Mouse (Mus musculus) midbrain, embryonic 15.5 days (tissue): Measurements from ENCODE around the gene Edem1. TPM values are rescaled to one million over a fixed set of nuclear protein-coding genes. Genes with fewer than 3 reads are reported as not detected.

ENCODE experiments used
- ATAC-seq: fragments of 200-750 bp; cut with Nextera tagmentation; replicated peaks from 2 replicates; pipeline ENCODE4 v1.8.0; 2017; ENCODE audit warnings: moderate TSS enrichment
- H3K27ac ChIP-seq: fragments of 300-500 bp; sonication (generic); 2 replicates; pipeline ENCODE4 v1.5.1; 2015; ENCODE audit warnings: mild to moderate bottlenecking, inconsistent platforms
- H3K27me3 ChIP-seq: fragments of 300-500 bp; sonication (generic); replicated peaks from 2 replicates; pipeline ENCODE4 v1.6.1; 2015; ENCODE audit warnings: inconsistent platforms
- H3K36me3 ChIP-seq: fragments of 300-500 bp; sonication (generic); replicated peaks from 2 replicates; pipeline ENCODE4 v1.6.1; 2015; ENCODE audit warnings: inconsistent platforms
- H3K4me1 ChIP-seq: fragments of 300-500 bp; sonication (generic); 2 replicates; pipeline ENCODE4 v1.6.1; 2015; ENCODE audit warnings: inconsistent platforms
- H3K4me2 ChIP-seq: fragments of 300-500 bp; sonication (generic); 2 replicates; pipeline ENCODE4 v1.6.1; 2015; ENCODE audit warnings: inconsistent platforms, mild to moderate bottlenecking, moderate library complexity
- H3K4me3 ChIP-seq: fragments of 300-500 bp; sonication (generic); 2 replicates; pipeline ENCODE4 v1.5.1; 2015; ENCODE audit warnings: mild to moderate bottlenecking, inconsistent platforms
- H3K9ac ChIP-seq: fragments of 300-500 bp; sonication (generic); 2 replicates; pipeline ENCODE4 v1.6.1; 2015; ENCODE audit warnings: mild to moderate bottlenecking, inconsistent platforms
- H3K9me3 ChIP-seq: fragments of 300-500 bp; sonication (generic); 2 replicates; pipeline ENCODE4 v1.6.1; 2016; ENCODE audit warnings: inconsistent platforms
- WGBS: fragments of 180-500 bp; shearing (Covaris S2); methylation state at CpG from one replicate; pipeline ENCODE4 v1.1.7; 2015; ENCODE audit warnings: mixed read lengths; 5-methylcytosine and 5-hydroxymethylcytosine counted together
- polyA plus RNA-seq: library from polyadenylated mRNA; unstranded; fragments of >200 nt; fragmentation: Nextera tagmentation; extraction: Ambion mirVana; gene quantifications from 2 replicates; pipeline ENCODE4 v1.2.1, GENCODE M21; 2015

The Edem1 gene
- polyA plus RNA-seq, 1 experiment from 2014 or later: 6.5 TPM

GRCm38 (mm10) chr6:108884603-108885002 is 56.2 kb downstream of the Edem1 start:
- Histone ChIP-seq H3K27ac (no peak overlapping the region), H3K9me3 (no peaks in the 10 kb centered on the region), H3K4me2 (no peak overlapping the region), H3K4me3 (no peak overlapping the region), H3K4me1 (no peaks in the 10 kb centered on the region), H3K9ac (no peak overlapping the region), H3K36me3 (no peaks in the 10 kb centered on the region), H3K27me3 (no peaks in the 10 kb centered on the region)
- no peak for ATAC-seq
- WGBS: 82% methylated on average over 5 of the region's 5 CpGs

- H3K4me2 ChIP-seq: no peak overlapping the region
- H3K36me3 ChIP-seq: no peaks in the 10 kb centered on the region
Observed at GRCm38 (mm10) chr6:108886346-108886745, 57.9 kb downstream of the Edem1 start.

GRCm38 (mm10) chr6:108892589-108892988 is 64.1 kb downstream of the Edem1 start:
- Histone ChIP-seq H3K9ac (no peak overlapping the region), H3K36me3 (no peaks in the 10 kb centered on the region), H3K27ac (no peak overlapping the region), H3K4me3 (no peak overlapping the region), H3K27me3 (no peaks in the 10 kb centered on the region), H3K9me3 (no peaks in the 10 kb centered on the region), H3K4me2 (no peak overlapping the region), H3K4me1 (no peaks in the 10 kb centered on the region)
- ATAC-seq: no peak
- 83% methylated on average over 5 of the region's 5 CpGs for WGBS

More at GRCm38 (mm10) chr6:108886346-108886745, 57.9 kb downstream of the Edem1 start:
- Histone ChIP-seq H3K9me3 (no peaks in the 10 kb centered on the region), H3K9ac (no peak overlapping the region), H3K27ac (no peak overlapping the region), H3K27me3 (no peaks in the 10 kb centered on the region), H3K4me3 (no peak overlapping the region), H3K4me1 (no peaks in the 10 kb centered on the region)
- 77% methylated on average over 4 of the region's 4 CpGs for WGBS
- ATAC-seq: no peak

- no peaks in the 10 kb centered on the region for H3K9me3 ChIP-seq
- no peak overlapping the region for H3K4me3 ChIP-seq
- ATAC-seq: no peak
- no peaks in the 10 kb centered on the region for H3K4me1 ChIP-seq
- H3K27me3 ChIP-seq: no peaks in the 10 kb centered on the region
- no peak overlapping the region for H3K27ac ChIP-seq
- no peak overlapping the region for H3K9ac ChIP-seq
- WGBS: 96% methylated on average over 2 of the region's 2 CpGs
- H3K36me3 ChIP-seq: no peaks in the 10 kb centered on the region
- H3K4me2 ChIP-seq: no peak overlapping the region
Observed at GRCm38 (mm10) chr6:108895129-108895528, 66.7 kb downstream of the Edem1 start.

GRCm38 (mm10) chr6:108895976-108896375 is 67.5 kb downstream of the Edem1 start:
- Histone ChIP-seq H3K36me3 (no peaks in the 10 kb centered on the region), H3K27ac (no peak overlapping the region), H3K9ac (no peak overlapping the region), H3K27me3 (no peaks in the 10 kb centered on the region), H3K9me3 (no peaks in the 10 kb centered on the region), H3K4me1 (no peaks in the 10 kb centered on the region), H3K4me2 (no peak overlapping the region), H3K4me3 (no peak overlapping the region)
- WGBS: 88% methylated on average over 3 of the region's 3 CpGs
- no peak for ATAC-seq

GRCm38 (mm10) chr6:108896525-108897087 is 68.2 kb downstream of the Edem1 start:
- Histone ChIP-seq H3K4me3 (no peak overlapping the region), H3K4me1 (no peaks in the 10 kb centered on the region), H3K9ac (no peak overlapping the region), H3K9me3 (no peaks in the 10 kb centered on the region), H3K36me3 (no peaks in the 10 kb centered on the region), H3K4me2 (no peak overlapping the region), H3K27me3 (no peaks in the 10 kb centered on the region), H3K27ac (no peak overlapping the region)
- 86% methylated on average over 8 of the region's 8 CpGs for WGBS
- ATAC-seq: no peak

GRCm38 (mm10) chr6:108899231-108899630 is 70.8 kb downstream of the Edem1 start:
- Histone ChIP-seq H3K9ac (no peak overlapping the region), H3K27ac (no peak overlapping the region), H3K4me3 (no peak overlapping the region), H3K9me3 (no peaks in the 10 kb centered on the region), H3K4me2 (no peak overlapping the region), H3K27me3 (no peaks in the 10 kb centered on the region), H3K36me3 (no peaks in the 10 kb centered on the region), H3K4me1 (no peaks in the 10 kb centered on the region)
- ATAC-seq: no peak
- WGBS: 70% methylated on average over 2 of the region's 2 CpGs

GRCm38 (mm10) chr6:108902124-108902523 is 73.7 kb downstream of the Edem1 start:
- no peak overlapping the region for H3K27ac ChIP-seq
- no peak for ATAC-seq
- no peak overlapping the region for H3K4me3 ChIP-seq

GRCm38 (mm10) chr6:108903280-108903679 is 74.8 kb downstream of the Edem1 start:
- 88% methylated on average over 4 of the region's 4 CpGs for WGBS
- H3K4me3 ChIP-seq: no peak overlapping the region
- no peaks in the 10 kb centered on the region for H3K27me3 ChIP-seq
- no peaks in the 10 kb centered on the region for H3K36me3 ChIP-seq
- no peak for ATAC-seq
- no peaks in the 10 kb centered on the region for H3K9me3 ChIP-seq
- H3K9ac ChIP-seq: no peak overlapping the region
- H3K4me1 ChIP-seq: no peaks in the 10 kb centered on the region
- no peak overlapping the region for H3K27ac ChIP-seq
- H3K4me2 ChIP-seq: no peak overlapping the region

More at GRCm38 (mm10) chr6:108902124-108902523, 73.7 kb downstream of the Edem1 start:
- Histone ChIP-seq H3K9me3 (no peaks in the 10 kb centered on the region), H3K4me2 (no peak overlapping the region), H3K4me1 (no peaks in the 10 kb centered on the region), H3K9ac (no peak overlapping the region), H3K36me3 (no peaks in the 10 kb centered on the region), H3K27me3 (no peaks in the 10 kb centered on the region)

- H3K9me3 ChIP-seq: no peaks in the 10 kb centered on the region
- H3K4me1 ChIP-seq: no peaks in the 10 kb centered on the region
- H3K4me3 ChIP-seq: no peak overlapping the region
- H3K27ac ChIP-seq: no peak overlapping the region
- no peaks in the 10 kb centered on the region for H3K36me3 ChIP-seq
- no peak for ATAC-seq
- no peaks in the 10 kb centered on the region for H3K27me3 ChIP-seq
- H3K9ac ChIP-seq: no peak overlapping the region
- 56% methylated on average over 1 of the region's 1 CpGs for WGBS
- H3K4me2 ChIP-seq: no peak overlapping the region
Observed at GRCm38 (mm10) chr6:108906539-108906938, 78.1 kb downstream of the Edem1 start.

Other genes starting within 250 kb of the Edem1 start
- 5.3 TPM in 2 replicates for gene Bhlhe40, start 168.0 kb upstream of the Edem1 start, polyA plus RNA-seq
- 90.5 and 91.0 TPM in 2 replicates for gene Arl8b, start 45.5 kb upstream of the Edem1 start, polyA plus RNA-seq